Mouse (Mus musculus): Measurements from ENCODE around the gene Gstt1. TPM values are rescaled to one million over a fixed set of nuclear protein-coding genes. Genes with fewer than 3 reads are reported as not detected.

Gene Gstt1
- polyA plus RNA-seq, 1 experiment from 2014 or later = 6.3 TPM

DNA sequence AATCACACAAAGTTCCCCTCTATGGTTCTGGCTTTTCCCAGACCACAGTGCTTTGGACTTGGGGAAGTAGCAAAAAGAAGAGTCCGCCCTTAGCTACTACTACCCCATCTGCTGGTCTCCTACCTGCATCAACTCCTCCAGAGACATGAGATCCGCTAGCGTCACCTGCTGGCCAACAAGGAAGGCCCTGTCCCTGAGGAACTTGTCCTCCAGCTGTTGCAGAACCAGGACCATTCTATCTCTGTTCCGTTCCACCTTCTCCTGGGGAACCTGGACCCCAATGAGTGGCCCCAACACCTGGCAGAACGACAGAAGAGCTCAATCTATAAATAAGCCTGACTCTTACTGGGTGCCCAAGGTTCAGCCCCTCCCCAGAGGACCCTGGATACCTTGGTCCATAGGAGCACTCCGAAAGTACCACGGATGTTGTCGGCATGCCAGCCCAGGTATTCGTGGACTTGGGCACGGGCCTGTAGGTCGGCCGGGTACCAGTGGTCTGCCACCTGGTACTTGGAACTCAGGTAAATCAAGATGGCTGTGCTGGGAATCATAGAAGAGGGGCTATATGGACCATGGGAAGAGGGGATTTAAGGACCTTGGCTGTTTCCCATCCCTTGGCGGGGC, 34.0 kb upstream of the Gstt1 start:
- WGBS = 65% methylated on average over 13 of the region's 13 CpGs
- Histone ChIP-seq H3K9me3 (no peaks in the 10 kb centered on the region), H3K4me2 (no peak overlapping the region), H3K36me3 (replicated peaks) (no peaks in the 10 kb centered on the region), H3K4me3 (replicated peaks) (no peak overlapping the region), H3K4me1 (peaks cover 33% of the 10 kb centered on the region), H3K27ac (no peak overlapping the region), H3K27me3 (peaks cover 43% of the 10 kb centered on the region), H3K9ac (no peak overlapping the region)
- ATAC-seq (ENCODE audit: low FRiP score) = no peak

DNA sequence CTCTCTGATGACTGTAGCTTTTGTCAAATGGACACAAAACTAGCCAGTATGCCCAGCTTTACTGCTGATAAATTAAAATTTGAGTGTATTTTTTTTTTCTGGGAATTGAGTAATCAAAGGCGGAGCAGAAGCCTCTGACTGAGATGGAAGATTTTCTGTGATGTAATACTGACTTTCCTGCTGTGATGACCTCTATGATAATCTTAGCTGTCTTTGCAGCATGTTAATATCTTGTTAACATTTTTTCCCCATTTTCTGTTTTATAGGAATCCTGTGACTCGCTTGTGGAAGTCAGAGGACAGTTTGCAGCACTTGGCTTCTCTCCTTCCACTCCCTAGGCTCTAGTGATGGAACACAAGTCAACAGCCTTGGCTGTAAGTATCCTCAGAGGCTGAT, 31.9 kb upstream of the Gstt1 start:
- Histone ChIP-seq H3K4me3 (replicated peaks) (no peak overlapping the region), H3K36me3 (replicated peaks) (no peaks in the 10 kb centered on the region), H3K27ac (no peak overlapping the region), H3K4me1 (peaks cover 19% of the 10 kb centered on the region), H3K9me3 (no peaks in the 10 kb centered on the region), H3K27me3 (peaks cover 35% of the 10 kb centered on the region), H3K4me2 (no peak overlapping the region), H3K9ac (no peak overlapping the region)
- 80% methylated on average over 2 of the region's 2 CpGs for whole genome bisulfite sequencing
- no peak for ATAC-seq (ENCODE audit: low FRiP score)

DNA sequence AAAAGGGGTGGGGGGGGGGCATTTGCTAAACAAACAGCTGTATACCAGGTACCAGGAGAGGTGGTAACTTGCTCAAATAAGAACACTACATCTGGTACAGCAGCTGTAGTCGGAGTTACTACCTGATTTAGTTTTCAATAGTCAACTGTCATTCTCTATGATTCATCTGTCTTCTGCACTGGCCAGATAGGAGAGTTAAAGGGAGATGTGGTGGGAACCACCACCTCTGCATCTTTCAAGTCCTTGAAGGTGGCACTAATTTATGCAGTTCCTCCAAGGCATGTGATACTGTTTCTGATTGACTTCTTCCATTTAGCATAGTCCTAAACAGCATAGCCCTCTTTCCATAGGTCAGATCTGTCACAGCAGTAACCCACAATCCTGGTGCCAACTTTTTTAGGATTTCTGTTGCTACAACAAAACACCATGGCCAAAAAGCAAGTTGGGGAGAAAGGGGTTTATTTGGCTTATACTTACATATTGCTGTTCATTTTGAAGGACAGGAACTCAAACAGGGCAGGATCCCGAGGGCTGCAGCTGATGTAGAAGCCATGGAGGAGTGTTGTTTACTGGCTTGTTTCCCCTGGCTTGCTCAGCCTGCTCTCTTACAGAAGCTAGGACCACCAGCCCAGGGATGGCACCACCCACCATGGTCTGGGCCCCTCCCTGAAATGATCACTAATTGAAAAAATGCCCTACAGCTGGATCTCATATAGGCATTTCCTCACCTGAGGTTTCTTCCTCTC, 31.3 kb upstream of the Gstt1 start:
- no peak overlapping the region for H3K9ac ChIP-seq
- no peak overlapping the region for H3K4me3 ChIP-seq (replicated peaks)
- no peaks in the 10 kb centered on the region for H3K9me3 ChIP-seq
- no peak overlapping the region for H3K27ac ChIP-seq
- H3K4me1 ChIP-seq = peaks cover 15% of the 10 kb centered on the region
- H3K4me2 ChIP-seq = no peak overlapping the region
- WGBS = 88% methylated on average over 2 of the region's 2 CpGs
- peaks cover 30% of the 10 kb centered on the region for H3K27me3 ChIP-seq
- no peak for ATAC-seq (ENCODE audit: low FRiP score)
- no peaks in the 10 kb centered on the region for H3K36me3 ChIP-seq (replicated peaks)

DNA sequence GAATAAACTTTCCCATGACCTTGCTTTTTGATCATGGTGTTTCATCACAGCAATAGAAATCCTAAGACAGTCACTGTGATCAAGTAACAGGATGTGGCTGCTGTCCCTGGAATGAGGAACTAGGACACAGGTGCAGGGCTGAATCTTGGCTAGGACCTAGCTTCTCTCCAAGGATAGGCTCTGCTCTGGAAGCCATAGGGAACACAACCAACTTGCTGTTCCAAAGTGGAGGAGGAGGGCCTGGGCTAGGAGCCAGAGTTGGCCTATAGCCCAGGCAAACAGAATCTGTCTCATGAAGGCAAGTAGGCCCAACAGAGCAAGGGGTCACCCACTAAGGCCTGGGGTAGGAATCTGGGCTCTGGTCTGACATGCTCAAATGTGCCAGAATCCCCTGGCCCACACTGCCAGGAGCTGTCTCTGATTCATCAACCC, 30.1 kb upstream of the Gstt1 start:
- Histone ChIP-seq H3K4me2 (no peak overlapping the region), H3K36me3 (replicated peaks) (no peaks in the 10 kb centered on the region), H3K4me1 (peaks cover 4% of the 10 kb centered on the region), H3K27me3 (peaks cover 18% of the 10 kb centered on the region), H3K9me3 (no peaks in the 10 kb centered on the region), H3K4me3 (replicated peaks) (no peak overlapping the region), H3K9ac (no peak overlapping the region), H3K27ac (no peak overlapping the region)
- ATAC-seq (ENCODE audit: low FRiP score) = no peak

DNA sequence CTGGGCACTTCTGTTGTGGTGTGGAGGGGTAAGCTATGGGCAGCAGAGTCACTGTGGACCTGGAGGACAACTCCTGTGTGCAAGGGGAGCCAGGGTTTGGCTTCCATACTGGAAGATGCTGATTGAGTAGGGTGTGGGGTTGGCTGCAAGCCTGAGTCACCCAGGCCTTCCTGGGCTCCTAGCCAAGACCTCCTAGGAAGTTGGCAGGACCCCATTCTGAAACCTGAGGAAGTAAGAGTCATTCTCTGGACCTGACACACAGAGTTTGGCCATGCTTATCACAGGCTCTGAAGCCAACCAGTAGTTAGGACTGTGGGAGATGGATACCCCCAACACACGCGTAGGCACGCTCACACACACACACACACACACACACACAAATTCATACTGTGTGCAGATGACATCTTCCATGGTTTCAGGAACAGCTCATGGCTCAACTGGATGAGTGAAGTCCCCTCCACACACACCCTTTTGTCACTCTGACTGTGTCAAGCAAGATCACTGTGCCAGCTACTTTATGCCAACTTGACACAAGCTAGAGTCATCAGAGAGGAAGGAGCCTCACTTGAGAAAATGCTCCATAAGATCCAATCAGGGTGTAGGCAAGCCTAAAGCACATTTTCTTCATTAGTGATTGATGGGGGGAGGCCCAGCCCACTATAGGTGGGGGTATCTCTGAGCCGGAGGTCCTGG, 29.4 kb upstream of the Gstt1 start:
- 90% methylated on average over 4 of the region's 4 CpGs for WGBS
- Histone ChIP-seq H3K4me3 (replicated peaks) (no peak overlapping the region), H3K27ac (no peak overlapping the region), H3K4me1 (no peaks in the 10 kb centered on the region), H3K36me3 (replicated peaks) (no peaks in the 10 kb centered on the region), H3K9ac (no peak overlapping the region), H3K4me2 (no peak overlapping the region), H3K27me3 (peaks cover 11% of the 10 kb centered on the region), H3K9me3 (0 out of 2 replicates have a peak, but pooled peaks cover 3% of the 10 kb centered on the region)
- no peak for ATAC-seq (ENCODE audit: low FRiP score)

DNA sequence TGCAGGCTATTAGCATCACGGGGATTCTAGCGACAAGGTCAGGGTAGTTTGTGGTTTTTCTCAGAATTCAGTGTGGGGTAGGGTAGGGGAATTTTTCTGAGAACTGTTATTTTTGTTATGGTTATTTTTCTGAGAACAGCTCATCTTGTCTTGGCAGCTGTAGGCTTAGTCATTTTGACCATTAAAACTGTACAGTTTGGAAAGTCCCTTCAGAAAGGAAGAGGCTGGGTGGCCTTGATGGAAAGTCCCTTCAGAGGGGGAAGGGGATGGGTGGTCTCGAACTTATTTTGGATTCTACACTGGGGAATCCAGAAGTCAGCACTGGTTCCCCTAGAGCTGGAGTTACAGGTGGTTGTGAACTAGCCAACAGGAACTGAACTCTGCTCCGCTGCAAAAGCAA, 26.1 kb upstream of the Gstt1 start:
- WGBS = 87% methylated on average over 4 of the region's 4 CpGs
- Histone ChIP-seq H3K4me1 (no peaks in the 10 kb centered on the region), H3K27me3 (no peaks in the 10 kb centered on the region), H3K4me3 (replicated peaks) (no peak overlapping the region), H3K9ac (no peak overlapping the region), H3K27ac (no peak overlapping the region), H3K4me2 (no peak overlapping the region), H3K9me3 (0 out of 2 replicates have a peak, but pooled peaks cover 3% of the 10 kb centered on the region), H3K36me3 (replicated peaks) (no peaks in the 10 kb centered on the region)
- no peak for ATAC-seq (ENCODE audit: low FRiP score)

DNA sequence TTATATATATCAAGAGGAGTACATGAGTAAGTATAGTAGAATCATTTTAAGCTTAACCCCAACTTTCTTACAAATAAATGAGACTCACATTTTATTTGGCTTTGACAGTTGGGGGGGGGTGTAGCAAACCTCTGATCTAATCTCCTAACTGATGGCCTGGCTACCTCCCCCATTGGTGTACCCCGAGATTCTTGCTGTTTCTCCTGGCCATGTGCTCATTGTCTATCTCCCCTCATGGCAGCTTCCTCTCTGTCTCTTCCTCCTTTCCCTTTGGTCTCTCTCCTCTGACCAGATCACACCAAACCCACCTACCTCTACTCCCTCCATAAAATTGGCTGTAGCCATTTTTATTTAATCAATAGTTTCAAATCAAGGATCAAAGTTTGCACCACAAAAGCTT, 25.4 kb upstream of the Gstt1 start:
- no peaks in the 10 kb centered on the region for H3K4me1 ChIP-seq
- H3K9ac ChIP-seq = no peak overlapping the region
- no peak overlapping the region for H3K27ac ChIP-seq
- H3K4me2 ChIP-seq = no peak overlapping the region
- H3K27me3 ChIP-seq = no peaks in the 10 kb centered on the region
- no peak overlapping the region for H3K4me3 ChIP-seq (replicated peaks)
- H3K9me3 ChIP-seq = 0 out of 2 replicates have a peak, but pooled peaks cover 3% of the 10 kb centered on the region
- H3K36me3 ChIP-seq (replicated peaks) = no peaks in the 10 kb centered on the region
- WGBS = 86% methylated on average over 1 of the region's 1 CpGs
- ATAC-seq (ENCODE audit: low FRiP score) = no peak

DNA sequence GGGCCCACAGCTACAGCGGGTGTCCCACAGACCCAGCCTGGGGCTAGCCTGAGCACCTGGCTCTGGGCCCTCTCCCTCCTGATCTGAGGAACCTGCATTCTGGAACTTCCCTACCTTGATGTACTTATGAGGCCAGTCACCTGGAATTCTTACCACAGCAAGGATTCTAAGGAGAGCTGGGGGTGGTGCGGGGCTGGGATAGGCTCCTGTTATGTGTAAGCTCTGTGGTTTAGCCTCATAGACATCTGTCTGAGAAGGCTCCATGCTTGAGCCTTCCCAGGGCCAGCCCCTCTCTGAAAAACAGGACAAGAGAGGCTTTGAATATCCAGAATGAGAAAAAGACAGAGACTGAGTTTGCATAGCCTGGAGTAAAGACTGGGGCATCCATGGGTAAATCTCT, 24.1 kb upstream of the Gstt1 start, which contains the start of gene Gstt4:
Gene Gstt4, minus strand, starts transcription at position 101 of the 400 bp plus-strand sequence.
- Histone ChIP-seq H3K36me3 (replicated peaks) (no peaks in the 10 kb centered on the region), H3K27me3 (no peaks in the 10 kb centered on the region), H3K4me2 (no peak within 1 kb of the TSS), H3K9ac (no peak within 1 kb of the TSS), H3K4me3 (replicated peaks) (no peak within 1 kb of the TSS), H3K4me1 (no peaks in the 10 kb centered on the region), H3K9me3 (0 out of 2 replicates have a peak, but pooled peaks cover 3% of the 10 kb centered on the region), H3K27ac (no peak within 1 kb of the TSS)
- 87% methylated on average over 2 of the region's 2 CpGs for WGBS
- ATAC-seq (ENCODE audit: low FRiP score) = no peak

DNA sequence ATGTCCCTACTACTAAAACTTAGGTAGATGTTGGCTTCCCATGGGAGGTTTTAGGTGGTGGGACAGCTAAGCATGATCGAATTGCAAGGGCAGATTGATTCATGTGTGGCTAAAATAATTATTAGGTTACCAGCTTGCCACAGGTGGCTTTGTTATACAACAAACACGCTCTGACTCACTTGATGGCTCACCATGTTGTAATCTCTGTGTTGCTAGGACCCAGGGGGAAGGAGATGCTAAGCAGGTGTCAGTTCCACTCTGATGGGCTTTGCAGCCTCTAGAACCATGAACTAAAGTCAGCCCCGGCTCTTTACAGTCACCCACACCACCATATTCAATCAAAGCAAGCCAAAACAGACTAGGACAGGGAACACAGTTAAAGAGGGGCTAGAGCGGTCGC, 21.5 kb upstream of the Gstt1 start:
- no peaks in the 10 kb centered on the region for H3K36me3 ChIP-seq (replicated peaks)
- H3K9me3 ChIP-seq = 0 out of 2 replicates have a peak, but pooled peaks cover 3% of the 10 kb centered on the region
- no peak overlapping the region for H3K9ac ChIP-seq
- H3K4me1 ChIP-seq = no peaks in the 10 kb centered on the region
- ATAC-seq (ENCODE audit: low FRiP score) = no peak
- no peak overlapping the region for H3K4me3 ChIP-seq (replicated peaks)
- 89% methylated on average over 5 of the region's 5 CpGs for WGBS
- no peak overlapping the region for H3K27ac ChIP-seq
- H3K4me2 ChIP-seq = no peak overlapping the region
- H3K27me3 ChIP-seq = no peaks in the 10 kb centered on the region

DNA sequence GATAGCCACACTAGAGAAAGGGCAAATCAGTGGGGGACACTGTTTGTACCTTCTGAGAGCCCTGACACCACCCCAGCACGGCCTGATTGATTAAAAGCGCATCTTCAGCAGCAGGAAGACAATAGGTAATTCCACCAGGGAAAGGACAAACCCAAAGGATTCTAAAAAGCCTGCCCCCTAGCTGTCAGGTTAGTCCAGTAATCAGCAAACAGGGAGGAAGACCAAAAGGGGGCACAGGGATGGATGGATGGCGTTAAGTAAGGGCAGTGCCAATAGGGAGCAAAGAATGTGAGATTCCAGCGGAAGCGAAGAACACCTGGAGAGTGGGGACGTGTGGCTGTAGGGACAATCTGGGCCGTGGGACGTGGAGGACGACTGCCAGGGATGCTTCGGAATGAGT, 20.3 kb upstream of the Gstt1 start:
- Histone ChIP-seq H3K36me3 (replicated peaks) (no peaks in the 10 kb centered on the region), H3K4me1 (no peaks in the 10 kb centered on the region)

DNA sequence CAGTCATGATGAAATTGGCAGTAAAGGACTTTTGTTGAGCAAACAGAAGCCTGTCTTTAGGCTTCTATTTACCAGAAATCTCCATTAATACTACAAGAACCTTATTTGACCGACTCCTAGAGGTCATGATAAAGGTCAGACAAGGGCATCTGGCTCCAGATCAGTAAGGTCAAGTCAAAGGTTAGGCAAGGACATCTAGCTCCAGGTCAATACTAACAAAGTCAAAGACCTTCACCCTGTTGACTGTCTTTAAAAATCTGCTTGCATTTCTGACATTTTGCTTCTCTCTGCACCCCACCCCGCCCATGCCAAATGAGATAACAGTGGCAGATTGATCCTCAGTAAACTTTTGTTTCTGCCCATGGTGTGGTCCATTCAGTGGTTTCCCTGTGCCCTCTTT, 5.8 kb upstream of the Gstt1 start:
- WGBS = 81% methylated on average over 2 of the region's 2 CpGs
- Histone ChIP-seq H3K4me1 (no peaks in the 10 kb centered on the region), H3K36me3 (replicated peaks) (no peaks in the 10 kb centered on the region), H3K9ac (no peak overlapping the region), H3K27me3 (no peaks in the 10 kb centered on the region), H3K27ac (no peak overlapping the region), H3K9me3 (0 out of 2 replicates have a peak, but pooled peaks cover 2% of the 10 kb centered on the region), H3K4me2 (no peak overlapping the region), H3K4me3 (replicated peaks) (no peak overlapping the region)
- no peak for ATAC-seq (ENCODE audit: low FRiP score)

More for the DNA sequence above, 20.3 kb upstream of the Gstt1 start:
- Histone ChIP-seq H3K4me2 (no peak overlapping the region), H3K9me3 (0 out of 2 replicates have a peak, but pooled peaks cover 3% of the 10 kb centered on the region), H3K9ac (no peak overlapping the region), H3K27ac (no peak overlapping the region), H3K4me3 (replicated peaks) (no peak overlapping the region), H3K27me3 (no peaks in the 10 kb centered on the region)
- ATAC-seq (ENCODE audit: low FRiP score) = no peak
- 59% methylated on average over 10 of the region's 10 CpGs for WGBS

DNA sequence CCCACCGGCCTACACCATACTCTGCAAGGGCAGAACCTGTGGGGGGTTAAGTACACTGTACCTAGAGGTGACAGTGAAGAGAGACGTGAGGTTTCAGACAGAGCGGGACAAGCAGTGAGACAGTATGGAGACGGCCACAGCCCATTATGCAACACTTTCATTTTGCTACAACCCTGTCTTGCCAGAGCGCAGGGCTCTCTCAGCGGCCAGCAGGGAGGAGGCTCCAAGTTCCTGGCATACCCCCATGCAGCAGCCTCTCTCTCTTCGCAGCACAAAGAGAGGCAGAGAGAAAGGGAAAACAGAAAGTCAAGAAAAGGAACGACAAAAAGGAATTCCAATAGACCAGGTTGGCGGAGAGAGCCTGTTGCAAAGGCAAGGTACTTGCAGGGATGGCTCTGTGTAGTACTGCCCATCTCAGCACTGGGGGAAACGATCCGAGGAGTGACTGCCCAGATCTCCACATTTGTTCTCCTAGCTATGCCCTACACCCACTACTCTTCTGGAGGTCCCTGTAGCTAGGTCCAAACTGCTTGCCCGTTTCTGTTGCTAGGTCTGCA, 687 bp downstream of the Gstt1 start:
- no peak overlapping the region for H3K27ac ChIP-seq
- peak; percentile 51; the same call in 1 of the 2 replicates for ATAC-seq (ENCODE audit: low FRiP score)
- no peaks in the 10 kb centered on the region for H3K36me3 ChIP-seq (replicated peaks)
- peaks cover 23% of the 10 kb centered on the region for H3K27me3 ChIP-seq
- no peaks in the 10 kb centered on the region for H3K9me3 ChIP-seq
- H3K4me1 ChIP-seq = peaks cover 21% of the 10 kb centered on the region
- 3% methylated on average over 12 of the region's 12 CpGs for WGBS
- peak overlapping the region; percentile 44 for H3K4me3 ChIP-seq (replicated peaks)
- peak overlapping the region; percentile 47 for H3K9ac ChIP-seq
- H3K4me2 ChIP-seq = peak overlapping the region; percentile 74
